Mouse (Mus musculus) stomach, postnatal 0 days (tissue): ENCODE results near the gene Sla2. TPM values are rescaled to one million over a fixed set of nuclear protein-coding genes. Genes with fewer than 3 reads are reported as not detected.
"Not testable (repeated sequence)": the region's sequence is repeated elsewhere in the genome, so short reads cannot be mapped to it uniquely, and the experiment has no call there.

Source experiments
- ATAC-seq: fragments of 200-750 bp; cut with Nextera tagmentation; 2 replicates; pipeline ENCODE4 v1.8.0; 2017; ENCODE audit not compliant: low FRiP score, low TSS enrichment
- DNase-seq: peaks from one replicate; pipeline ENCODE4 v3.0.0-alpha.2; 2016; ENCODE audit warnings: low spot score
- H3K27ac ChIP-seq: fragments of 300-500 bp; sonication (generic); replicated peaks from 2 replicates; pipeline ENCODE4 v1.5.1; 2014; ENCODE audit warnings: mild to moderate bottlenecking, control low read depth
- H3K27me3 ChIP-seq: fragments of 300-500 bp; sonication (generic); 2 replicates; pipeline ENCODE4 v1.6.1; 2014; ENCODE audit warnings: low read length; ENCODE audit not compliant: control insufficient read depth, insufficient read depth
- H3K36me3 ChIP-seq: fragments of 300-500 bp; sonication (generic); 2 replicates; pipeline ENCODE4 v1.6.1; 2014; ENCODE audit warnings: low read length, mixed read lengths; ENCODE audit not compliant: control insufficient read depth, insufficient read depth
- H3K4me1 ChIP-seq: fragments of 300-500 bp; sonication (generic); replicated peaks from 2 replicates; pipeline ENCODE4 v1.6.1; 2014; ENCODE audit warnings: antibody characterized with exemption; ENCODE audit not compliant: control insufficient read depth, insufficient read depth
- H3K4me2 ChIP-seq: fragments of 300-500 bp; sonication (generic); replicated peaks from 2 replicates; pipeline ENCODE4 v1.6.1; 2014; ENCODE audit warnings: low read depth, mild to moderate bottlenecking, control low read depth, moderate library complexity
- H3K4me3 ChIP-seq: fragments of 300-500 bp; sonication (generic); 2 replicates; pipeline ENCODE4 v1.5.1; 2014; ENCODE audit warnings: low read depth, low read length, control low read depth
- H3K9ac ChIP-seq: fragments of 300-500 bp; sonication (generic); 2 replicates; pipeline ENCODE4 v1.6.1; 2014; ENCODE audit warnings: mild to moderate bottlenecking, low read length, control low read depth, mixed read lengths
- H3K9me3 ChIP-seq: fragments of 300-500 bp; sonication (generic); 2 replicates; pipeline ENCODE4 v1.6.1; 2016; ENCODE audit warnings: low read length; ENCODE audit not compliant: control insufficient read depth
- CTCF ChIP-seq: IDR thresholded peaks from 2 replicates; pipeline ENCODE4 v1.5.1; 2016; ENCODE audit warnings: antibody characterized with exemption, low read depth, mild to moderate bottlenecking, moderate library complexity
- EP300 ChIP-seq: optimal IDR thresholded peaks from 2 replicates; pipeline ENCODE3; 2016; ENCODE audit warnings: antibody characterized with exemption
- WGBS: fragments of 180-500 bp; shearing (Covaris S2); extraction: QIAGEN DNeasy Blood & Tissue Kit; methylation state at CpG from one replicate; pipeline ENCODE4 v1.1.7; 2014; 5-methylcytosine and 5-hydroxymethylcytosine counted together
- polyA plus RNA-seq: library from polyadenylated mRNA; unstranded; fragments of >200 nt; fragmentation: Nextera tagmentation; extraction: Ambion mirVana; gene quantifications from 2 replicates; pipeline ENCODE4 v1.2.1, GENCODE M21; 2015

Gene Sla2
- polyA plus RNA-seq, 1 experiment from 2014 or later: 0.17 TPM

- H3K4me1 ChIP-seq: peaks cover 12% of the 10 kb centered on the region; the same call in 1 of the 2 replicates
- H3K9me3 ChIP-seq: no peaks in the 10 kb centered on the region
- H3K36me3 ChIP-seq: no peaks in the 10 kb centered on the region
- ATAC-seq: no peak
- peak overlapping the region; percentile 96; the same call in 1 of the 2 replicates for H3K4me2 ChIP-seq
- H3K27ac ChIP-seq: peak overlapping the region; percentile 89; the same call in 1 of the 2 replicates
- no peak overlapping the region for H3K4me3 ChIP-seq
- 64% methylated on average over 6 of the region's 6 CpGs for WGBS
- H3K9ac ChIP-seq: no peak overlapping the region
- no peak for DNase-seq
- no peak for TF ChIP-seq CTCF
- no peaks in the 10 kb centered on the region for H3K27me3 ChIP-seq
These were observed 48.2 kb downstream of the Sla2 start for GRCm38 (mm10) chr2:156838839-156839238.

- H3K27me3 ChIP-seq: no peaks in the 10 kb centered on the region
- H3K9me3 ChIP-seq: 0 out of 2 replicates have a peak, but pooled peaks cover 6% of the 10 kb centered on the region
- H3K36me3 ChIP-seq: no peaks in the 10 kb centered on the region
- no peak for DNase-seq
- H3K4me3 ChIP-seq: no peak overlapping the region
- H3K4me2 ChIP-seq: no peak overlapping the region
- ATAC-seq: no peak
- no peaks in the 10 kb centered on the region for H3K4me1 ChIP-seq
- no peak overlapping the region for H3K27ac ChIP-seq
- TF ChIP-seq EP300: no peak
- no peak for TF ChIP-seq CTCF
- no peak overlapping the region for H3K9ac ChIP-seq
- 96% methylated on average over 11 of the region's 11 CpGs for WGBS
These were observed 52.7 kb downstream of the Sla2 start for GRCm38 (mm10) chr2:156834336-156834735.

- H3K27ac ChIP-seq, H3K4me3 ChIP-seq, H3K9me3 ChIP-seq, H3K4me1 ChIP-seq, ATAC-seq, H3K4me2 ChIP-seq, H3K9ac ChIP-seq, DNase-seq, H3K27me3 ChIP-seq, H3K36me3 ChIP-seq: not testable (repeated sequence)
- 86% methylated on average over 6 of the region's 6 CpGs for WGBS
- peak; percentile 33 for TF ChIP-seq CTCF
These were observed 61.9 kb downstream of the Sla2 start for GRCm38 (mm10) chr2:156825128-156825527.

Other genes with a start within 250 kb of the Sla2 start
- 2,268 and 2,333 TPM in 2 replicates for gene Myl9, start 111.8 kb downstream of the Sla2 start, polyA plus RNA-seq
- 11.9 and 13.3 TPM in 2 replicates for gene Tgif2, start 47.2 kb downstream of the Sla2 start, polyA plus RNA-seq
- gene 4930518I15Rik, start 29.2 kb downstream of the Sla2 start, polyA plus RNA-seq: 2.4 and 2.7 TPM in 2 replicates
- gene Rab5if, start 24.1 kb downstream of the Sla2 start, polyA plus RNA-seq: 221 and 227 TPM in 2 replicates
- gene Ndrg3, start 104.9 kb upstream of the Sla2 start, polyA plus RNA-seq: 21.1 and 22.4 TPM in 2 replicates
- 7.9 and 8.6 TPM in 2 replicates for gene Dsn1, start 120.0 kb upstream of the Sla2 start, polyA plus RNA-seq
- 0.65 and 0.86 TPM in 2 replicates for gene Soga1, start 192.1 kb upstream of the Sla2 start, polyA plus RNA-seq
- not detected in 2 replicates for gene Tldc2, start 199.9 kb upstream of the Sla2 start, polyA plus RNA-seq
- gene Samhd1, start 248.1 kb upstream of the Sla2 start, polyA plus RNA-seq: 16.1 and 17.4 TPM in 2 replicates